Mouse (Mus musculus) liver, postnatal 0 days (tissue): ENCODE results near the gene Ube2d1. TPM values are rescaled to one million over a fixed set of nuclear protein-coding genes. Genes with fewer than 3 reads are reported as not detected.

Experiments used
- ATAC-seq: fragments of 200-750 bp; cut with Nextera tagmentation; 2 replicates; pipeline ENCODE4 v1.8.0; 2017; ENCODE audit warnings: mild to moderate bottlenecking, moderate library complexity
- DNase-seq: peaks from one replicate; pipeline ENCODE4 v3.0.0-alpha.2; 2016
- H3K27ac ChIP-seq: fragments of 300-500 bp; sonication (generic); 2 replicates; pipeline ENCODE4 v1.5.1; 2014; ENCODE audit warnings: antibody characterized with exemption, moderate library complexity, mild to moderate bottlenecking, low read depth
- H3K27me3 ChIP-seq: fragments of 300-500 bp; sonication (generic); 2 replicates; pipeline ENCODE4 v1.6.1; 2014; ENCODE audit warnings: low read length, control low read depth, mixed read lengths; ENCODE audit not compliant: insufficient read depth
- H3K36me3 ChIP-seq: fragments of 300-500 bp; sonication (generic); replicated peaks from 2 replicates; pipeline ENCODE4 v1.6.1; 2014; ENCODE audit warnings: mild to moderate bottlenecking, control low read depth, low read length, moderate library complexity, mixed read lengths; ENCODE audit not compliant: insufficient read depth
- H3K4me1 ChIP-seq: fragments of 300-500 bp; sonication (generic); 2 replicates; pipeline ENCODE4 v1.6.1; 2014; ENCODE audit warnings: antibody characterized with exemption, mild to moderate bottlenecking, control low read depth; ENCODE audit not compliant: insufficient read depth
- H3K4me2 ChIP-seq: fragments of 300-500 bp; sonication (generic); 2 replicates; pipeline ENCODE4 v1.6.1; 2014; ENCODE audit warnings: low read depth, mild to moderate bottlenecking, low read length, moderate library complexity, mixed read lengths
- H3K4me3 ChIP-seq: fragments of 300-500 bp; sonication (generic); 2 replicates; pipeline ENCODE4 v1.5.1; 2014; ENCODE audit warnings: low read depth, low read length
- H3K9ac ChIP-seq: fragments of 300-500 bp; sonication (generic); replicated peaks from 2 replicates; pipeline ENCODE4 v1.6.1; 2014; ENCODE audit warnings: mild to moderate bottlenecking, moderate library complexity
- H3K9me3 ChIP-seq: fragments of 300-500 bp; sonication (generic); 2 replicates; pipeline ENCODE4 v1.6.1; 2016; ENCODE audit warnings: mild to moderate bottlenecking, control low read depth, low read length, mixed read lengths
- CTCF ChIP-seq: sonication (generic); IDR thresholded peaks from 2 replicates; pipeline ENCODE4 v1.5.1; 2016; ENCODE audit warnings: antibody characterized with exemption, low read depth
- EP300 ChIP-seq: IDR thresholded peaks from 2 replicates; pipeline ENCODE4 v1.6.1; 2016; ENCODE audit warnings: antibody characterized with exemption, low read depth, mild to moderate bottlenecking
- WGBS: fragments of 180-500 bp; shearing (Covaris S2); extraction: QIAGEN DNeasy Blood & Tissue Kit; methylation state at CpG from one replicate; pipeline ENCODE4 v1.1.7; 2014; ENCODE audit not compliant: insufficient replicate concordance; 5-methylcytosine and 5-hydroxymethylcytosine counted together
- polyA plus RNA-seq: library from polyadenylated mRNA; unstranded; fragments of >200 nt; fragmentation: Nextera tagmentation; extraction: Ambion mirVana; gene quantifications from 2 replicates; pipeline ENCODE4 v1.2.1, GENCODE M21; 2015

Gene Ube2d1
- polyA plus RNA-seq, 1 experiment from 2014 or later = 6.9 TPM

- Histone ChIP-seq H3K4me3 (no peak overlapping the region), H3K9me3 (no peaks in the 10 kb centered on the region), H3K4me1 (peaks cover 4% of the 10 kb centered on the region; the same call in 1 of the 2 replicates), H3K27me3 (no peaks in the 10 kb centered on the region), H3K9ac (no peak overlapping the region), H3K4me2 (no peak overlapping the region), H3K36me3 (peaks cover 32% of the 10 kb centered on the region), H3K27ac (no peak overlapping the region; the same call in 1 of the 2 replicates)
- TF ChIP-seq EP300 (no peak), CTCF (no peak)
- peak; percentile 70 for ATAC-seq
- DNase-seq = no peak
- 71% methylated on average over 5 of the region's 5 CpGs for WGBS
These were observed 43.8 kb upstream of the Ube2d1 start for GRCm38 (mm10) chr10:71328870-71329269.

- no peak overlapping the region for H3K4me2 ChIP-seq
- no peak overlapping the region for H3K27ac ChIP-seq
- peaks cover 27% of the 10 kb centered on the region for H3K36me3 ChIP-seq
- DNase-seq = no peak
- H3K4me3 ChIP-seq = no peak overlapping the region
- H3K9me3 ChIP-seq = no peaks in the 10 kb centered on the region
- H3K4me1 ChIP-seq = peaks cover 4% of the 10 kb centered on the region; the same call in 1 of the 2 replicates
- no peaks in the 10 kb centered on the region for H3K27me3 ChIP-seq
- no peak for ATAC-seq
- WGBS = 71% methylated on average over 6 of the region's 6 CpGs
- H3K9ac ChIP-seq = no peak overlapping the region
- no peak for TF ChIP-seq EP300
- no peak for TF ChIP-seq CTCF
These were observed 43.3 kb upstream of the Ube2d1 start for GRCm38 (mm10) chr10:71328382-71328781.

- H3K27me3 ChIP-seq = no peaks in the 10 kb centered on the region
- H3K9me3 ChIP-seq = no peaks in the 10 kb centered on the region
- peaks cover 4% of the 10 kb centered on the region; the same call in 1 of the 2 replicates for H3K4me1 ChIP-seq
- WGBS = 85% methylated on average over 10 of the region's 10 CpGs
- H3K27ac ChIP-seq = no peak overlapping the region
- H3K4me2 ChIP-seq = no peak overlapping the region
- H3K36me3 ChIP-seq = peaks cover 25% of the 10 kb centered on the region
- H3K4me3 ChIP-seq = no peak overlapping the region
- no peak for DNase-seq
- ATAC-seq = no peak
- no peak for TF ChIP-seq CTCF
- no peak for TF ChIP-seq EP300
- H3K9ac ChIP-seq = no peak overlapping the region
These were observed 42.3 kb upstream of the Ube2d1 start for GRCm38 (mm10) chr10:71327386-71327785.

- TF ChIP-seq CTCF (peak; percentile 97), EP300 (no peak)
- Histone ChIP-seq H3K9ac (no peak overlapping the region), H3K4me1 (peaks cover 4% of the 10 kb centered on the region; the same call in 1 of the 2 replicates), H3K9me3 (no peaks in the 10 kb centered on the region), H3K27me3 (no peaks in the 10 kb centered on the region), H3K27ac (no peak overlapping the region), H3K4me2 (no peak overlapping the region), H3K4me3 (no peak overlapping the region), H3K36me3 (peaks cover 25% of the 10 kb centered on the region)
- 16% methylated on average over 7 of the region's 7 CpGs for WGBS
- ATAC-seq (peak; percentile 47), DNase-seq (peak; percentile 77)
These were observed 41.7 kb upstream of the Ube2d1 start for GRCm38 (mm10) chr10:71326789-71327188.

- Histone ChIP-seq H3K27me3 (no peaks in the 10 kb centered on the region), H3K4me3 (no peak overlapping the region), H3K36me3 (peaks cover 22% of the 10 kb centered on the region), H3K27ac (no peak overlapping the region), H3K9me3 (no peaks in the 10 kb centered on the region), H3K9ac (no peak overlapping the region), H3K4me1 (peaks cover 4% of the 10 kb centered on the region; the same call in 1 of the 2 replicates), H3K4me2 (no peak overlapping the region)
- DNase-seq (no peak), ATAC-seq (no peak)
- 70% methylated on average over 7 of the region's 7 CpGs for WGBS
- TF ChIP-seq EP300 (no peak), CTCF (no peak)
These were observed 41.1 kb upstream of the Ube2d1 start for GRCm38 (mm10) chr10:71326123-71326522.

GRCm38 (mm10) chr10:71323669-71324068 is 38.6 kb upstream of the Ube2d1 start:
- H3K9me3 ChIP-seq = no peaks in the 10 kb centered on the region

More at GRCm38 (mm10) chr10:71323669-71324068, 38.6 kb upstream of the Ube2d1 start:
- H3K9ac ChIP-seq = no peak overlapping the region
- no peak overlapping the region for H3K4me3 ChIP-seq
- H3K27me3 ChIP-seq = no peaks in the 10 kb centered on the region
- DNase-seq (no peak), ATAC-seq (no peak)
- no peak overlapping the region for H3K27ac ChIP-seq
- WGBS = 64% methylated on average over 8 of the region's 8 CpGs
- TF ChIP-seq EP300 (no peak), CTCF (no peak)
- peaks cover 3% of the 10 kb centered on the region; the same call in 1 of the 2 replicates for H3K36me3 ChIP-seq
- H3K4me2 ChIP-seq = no peak overlapping the region
- H3K4me1 ChIP-seq = no peaks in the 10 kb centered on the region
